Mouse (Mus musculus): ENCODE results near the gene Gapdhs. TPM values are rescaled to one million over a fixed set of nuclear protein-coding genes. Genes with fewer than 3 reads are reported as not detected.

Gene Gapdhs
- polyA plus RNA-seq, 1 experiment: 4,420 TPM

DNA sequence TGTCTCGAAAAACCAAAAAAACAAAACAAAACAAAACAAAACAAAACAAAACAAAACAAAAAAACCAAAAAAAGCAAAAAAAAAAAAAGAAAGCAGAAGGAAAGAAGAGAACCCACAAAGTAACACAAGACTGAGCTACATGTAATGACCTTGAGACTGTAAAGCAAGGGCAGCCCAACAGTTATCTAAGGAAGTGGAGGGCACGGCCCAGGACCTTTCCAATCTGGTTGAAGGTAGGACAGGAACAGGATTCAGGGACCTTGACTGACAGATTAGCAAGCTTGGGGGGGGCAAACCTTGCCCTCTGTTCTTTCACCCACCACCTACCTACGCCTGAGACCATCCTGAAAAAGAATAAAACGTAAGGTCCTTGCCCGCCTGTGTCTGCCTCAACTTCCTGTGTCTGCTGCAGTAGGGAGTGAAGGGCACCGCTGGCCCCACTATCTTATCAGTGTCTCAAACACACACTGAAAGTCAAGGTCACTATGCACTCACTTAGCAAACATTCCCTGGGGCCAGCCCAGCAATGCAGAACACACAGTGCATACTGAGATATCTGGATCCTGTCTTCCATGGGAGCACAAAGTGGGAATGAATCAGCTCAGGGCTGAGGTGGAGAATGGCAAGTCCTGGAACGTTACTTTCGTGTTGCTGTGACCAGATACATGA is 37.1 kb downstream of the Gapdhs start:
- 0 out of 2 replicates have a peak overlapping the region, but pooled peaks have one; percentile 40 for H3K27ac ChIP-seq (ENCODE audit: control insufficient read depth, insufficient read depth, low read depth, low read length)
- H3K4me1 ChIP-seq (ENCODE audit: control insufficient read depth, insufficient read depth, low read length): no peaks in the 10 kb centered on the region

DNA sequence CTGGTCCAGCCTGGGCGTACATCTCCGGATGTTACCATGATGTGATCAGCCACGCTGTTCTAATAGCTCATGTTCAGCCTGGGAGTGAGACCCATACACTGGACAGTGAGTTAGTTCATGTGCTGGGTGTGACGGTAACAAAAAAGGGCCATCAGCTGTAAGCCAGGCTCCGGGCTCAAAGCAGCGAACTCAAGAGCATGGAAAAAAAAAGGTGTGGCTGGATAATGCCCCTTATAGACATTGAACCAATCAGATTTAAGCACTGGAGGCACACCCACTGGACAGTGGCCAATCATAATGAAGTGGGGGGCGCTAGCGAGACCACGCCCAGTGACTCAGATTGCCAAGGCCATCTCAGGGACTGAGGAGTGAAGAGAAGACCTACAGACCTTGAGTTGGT is 44.9 kb downstream of the Gapdhs start, which contains the start of gene 2200002J24Rik:
2200002J24Rik (plus strand) TSS at position 338 of the 400 bp plus-strand sequence.
- H3K4me1 ChIP-seq (ENCODE audit: control insufficient read depth, insufficient read depth, low read length): peaks cover 5% of the 10 kb centered on the region
- no peak for TF ChIP-seq POLR2A (IDR thresholded peaks at IDR 0.05; ENCODE audit: control insufficient read depth, low read depth, low read length)
- TF ChIP-seq CTCF (IDR thresholded peaks at IDR 0.05; ENCODE audit: control insufficient read depth, insufficient read depth, insufficient replicate concordance, low read depth, low read length): no peak; the same call in 1 of the 2 replicates
- peak within 1 kb of the TSS; percentile 83 for H3K27ac ChIP-seq (ENCODE audit: control insufficient read depth, insufficient read depth, low read depth, low read length)
- no peaks in the 10 kb centered on the region for H3K36me3 ChIP-seq (ENCODE audit: control insufficient read depth, insufficient read depth, low read length)
- H3K4me3 ChIP-seq (ENCODE audit: control insufficient read depth, low read depth, low read length): peak within 1 kb of the TSS; percentile 84
- H3K27me3 ChIP-seq (ENCODE audit: control insufficient read depth, insufficient read depth, low read length): no peaks in the 10 kb centered on the region

More for the DNA sequence above, 37.1 kb downstream of the Gapdhs start:
- Histone ChIP-seq H3K27me3 (ENCODE audit: control insufficient read depth, insufficient read depth, low read length) (no peaks in the 10 kb centered on the region), H3K36me3 (ENCODE audit: control insufficient read depth, insufficient read depth, low read length) (no peaks in the 10 kb centered on the region), H3K4me3 (ENCODE audit: control insufficient read depth, low read depth, low read length) (no peak overlapping the region)
- no peak for TF ChIP-seq CTCF (IDR thresholded peaks at IDR 0.05; ENCODE audit: control insufficient read depth, insufficient read depth, insufficient replicate concordance, low read depth, low read length)
- no peak for TF ChIP-seq POLR2A (IDR thresholded peaks at IDR 0.05; ENCODE audit: control insufficient read depth, low read depth, low read length)

DNA sequence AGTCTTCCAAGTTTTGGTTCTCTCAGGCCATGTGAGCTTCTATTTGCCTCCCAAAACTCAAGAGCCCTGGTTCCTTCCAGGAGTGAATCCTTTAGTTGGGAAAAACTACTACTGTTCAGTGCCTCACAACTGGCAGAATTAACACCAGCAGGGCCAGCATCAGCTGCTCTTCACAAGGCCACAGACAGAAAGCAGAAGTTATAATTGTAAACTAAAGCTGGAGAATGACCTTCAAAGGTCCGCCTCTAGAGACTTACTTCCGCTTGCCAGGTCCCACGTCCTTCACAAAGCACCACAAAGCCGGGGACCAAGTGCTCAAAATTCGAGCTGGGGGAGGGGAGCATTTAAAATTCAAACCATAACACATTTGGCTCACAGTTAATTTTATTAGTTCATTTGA is 45.4 kb downstream of the Gapdhs start:
- TF ChIP-seq POLR2A (IDR thresholded peaks at IDR 0.05; ENCODE audit: control insufficient read depth, low read depth, low read length) (no peak), CTCF (IDR thresholded peaks at IDR 0.05; ENCODE audit: control insufficient read depth, insufficient read depth, insufficient replicate concordance, low read depth, low read length) (no peak)
- H3K27ac ChIP-seq (ENCODE audit: control insufficient read depth, insufficient read depth, low read depth, low read length): peak overlapping the region; percentile 35
- peaks cover 5% of the 10 kb centered on the region for H3K4me1 ChIP-seq (ENCODE audit: control insufficient read depth, insufficient read depth, low read length)
- H3K4me3 ChIP-seq (ENCODE audit: control insufficient read depth, low read depth, low read length): peak overlapping the region; percentile 84
- H3K36me3 ChIP-seq (ENCODE audit: control insufficient read depth, insufficient read depth, low read length): no peaks in the 10 kb centered on the region
- no peaks in the 10 kb centered on the region for H3K27me3 ChIP-seq (ENCODE audit: control insufficient read depth, insufficient read depth, low read length)

DNA sequence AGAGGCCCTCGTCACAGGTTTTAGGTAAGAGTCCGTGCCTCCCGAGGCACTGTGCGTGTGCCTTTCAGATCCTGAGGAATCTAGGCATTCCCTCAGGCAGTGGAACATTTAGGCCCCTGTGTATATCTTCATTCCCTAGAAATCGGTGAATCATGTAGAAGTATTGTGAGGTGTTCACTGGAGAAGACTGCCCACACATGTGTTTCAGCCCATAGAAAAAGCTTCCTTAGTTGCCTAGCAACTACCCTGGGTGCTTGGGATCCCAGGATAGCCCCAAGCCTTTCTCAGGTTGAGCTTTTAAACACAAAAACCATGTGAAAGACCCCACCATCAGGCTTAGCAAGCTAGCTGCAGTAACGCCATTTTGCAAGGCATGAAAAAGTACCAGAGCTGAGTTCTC is 55.2 kb downstream of the Gapdhs start:
- Histone ChIP-seq H3K4me3 (ENCODE audit: control insufficient read depth, low read depth, low read length) (no peak overlapping the region), H3K36me3 (ENCODE audit: control insufficient read depth, insufficient read depth, low read length) (no peaks in the 10 kb centered on the region), H3K4me1 (ENCODE audit: control insufficient read depth, insufficient read depth, low read length) (no peaks in the 10 kb centered on the region; the same call in 1 of the 2 replicates), H3K27ac (ENCODE audit: control insufficient read depth, insufficient read depth, low read depth, low read length) (no peak overlapping the region), H3K27me3 (ENCODE audit: control insufficient read depth, insufficient read depth, low read length) (no peaks in the 10 kb centered on the region)
- TF ChIP-seq CTCF (IDR thresholded peaks at IDR 0.05; ENCODE audit: control insufficient read depth, insufficient read depth, insufficient replicate concordance, low read depth, low read length) (no peak), POLR2A (IDR thresholded peaks at IDR 0.05; ENCODE audit: control insufficient read depth, low read depth, low read length) (no peak)

DNA sequence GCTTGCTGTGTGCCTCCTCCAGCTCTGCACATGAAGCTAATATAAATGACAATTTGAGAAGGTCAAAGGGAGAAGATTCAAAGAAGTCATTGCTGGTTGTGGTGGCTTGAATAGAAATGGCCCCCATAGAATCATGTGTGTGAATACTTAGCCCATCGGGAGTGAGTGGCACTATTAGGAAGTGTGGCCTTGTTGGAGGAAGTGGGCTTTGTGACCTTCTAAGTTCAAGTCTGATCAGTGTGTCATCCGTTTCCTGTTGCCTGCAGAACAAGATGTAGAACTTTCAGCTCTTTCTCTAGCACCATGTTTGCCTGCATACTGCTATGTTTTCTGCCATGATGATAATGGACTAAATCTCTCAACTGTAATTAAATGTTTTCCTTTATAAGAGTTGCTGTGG is 60.1 kb downstream of the Gapdhs start:
- no peaks in the 10 kb centered on the region for H3K36me3 ChIP-seq (ENCODE audit: control insufficient read depth, insufficient read depth, low read length)
- no peak overlapping the region for H3K4me3 ChIP-seq (ENCODE audit: control insufficient read depth, low read depth, low read length)
- H3K27ac ChIP-seq (ENCODE audit: control insufficient read depth, insufficient read depth, low read depth, low read length): no peak overlapping the region
- H3K4me1 ChIP-seq (ENCODE audit: control insufficient read depth, insufficient read depth, low read length): no peaks in the 10 kb centered on the region; the same call in 1 of the 2 replicates
- H3K27me3 ChIP-seq (ENCODE audit: control insufficient read depth, insufficient read depth, low read length): no peaks in the 10 kb centered on the region
- TF ChIP-seq POLR2A (IDR thresholded peaks at IDR 0.05; ENCODE audit: control insufficient read depth, low read depth, low read length) (no peak), CTCF (IDR thresholded peaks at IDR 0.05; ENCODE audit: control insufficient read depth, insufficient read depth, insufficient replicate concordance, low read depth, low read length) (no peak)

DNA sequence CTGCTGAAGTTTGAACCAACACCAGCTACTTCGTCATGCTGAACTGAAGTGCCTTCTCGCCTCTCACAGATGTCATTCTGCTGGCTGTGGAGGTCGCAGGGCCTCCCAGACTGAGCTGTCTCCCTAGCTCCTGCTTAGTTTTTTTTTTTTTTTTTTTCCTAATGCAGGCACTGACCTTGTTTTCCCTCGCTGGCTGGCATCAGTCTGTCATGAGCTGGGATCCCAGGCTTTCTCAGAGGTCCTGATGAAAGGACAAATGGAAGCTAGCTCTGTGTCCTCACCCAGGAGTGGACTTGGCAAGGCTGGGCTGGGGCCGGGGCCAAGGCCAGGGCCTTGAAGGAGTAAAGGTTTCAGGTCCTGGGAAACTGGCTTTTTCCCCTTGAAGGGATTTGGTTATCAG is 61.6 kb downstream of the Gapdhs start:
- TF ChIP-seq CTCF (IDR thresholded peaks at IDR 0.05; ENCODE audit: control insufficient read depth, insufficient read depth, insufficient replicate concordance, low read depth, low read length): no peak
- TF ChIP-seq POLR2A (IDR thresholded peaks at IDR 0.05; ENCODE audit: control insufficient read depth, low read depth, low read length): no peak
- H3K4me3 ChIP-seq (ENCODE audit: control insufficient read depth, low read depth, low read length): no peak overlapping the region
- H3K4me1 ChIP-seq (ENCODE audit: control insufficient read depth, insufficient read depth, low read length): no peaks in the 10 kb centered on the region
- no peak overlapping the region; the same call in 1 of the 2 replicates for H3K27ac ChIP-seq (ENCODE audit: control insufficient read depth, insufficient read depth, low read depth, low read length)
- H3K36me3 ChIP-seq (ENCODE audit: control insufficient read depth, insufficient read depth, low read length): no peaks in the 10 kb centered on the region
- no peaks in the 10 kb centered on the region for H3K27me3 ChIP-seq (ENCODE audit: control insufficient read depth, insufficient read depth, low read length)

Other genes with a start within 250 kb of the Gapdhs start
- gene Arhgap33, start 208.6 kb downstream of the Gapdhs start, polyA plus RNA-seq (2012; rRNA removed): 136 TPM in 2 replicates
- 74.3 and 82.9 TPM in 2 replicates for gene Hspb6, start 191.5 kb downstream of the Gapdhs start, polyA plus RNA-seq (2012; rRNA removed)
- gene Proser3, start 191.4 kb downstream of the Gapdhs start, polyA plus RNA-seq (2012; rRNA removed): 33.9 and 37.5 TPM in 2 replicates
- gene Lin37, start 183.8 kb downstream of the Gapdhs start, polyA plus RNA-seq (2012; rRNA removed): 39.9 and 47.0 TPM in 2 replicates
- gene U2af1l4, start 180.4 kb downstream of the Gapdhs start, polyA plus RNA-seq (2012; rRNA removed): 51.9 and 52.2 TPM in 2 replicates
- gene Gm49396, start 180.3 kb downstream of the Gapdhs start, polyA plus RNA-seq (2012; rRNA removed): 0.58 and 0.80 TPM in 2 replicates
- gene Psenen, start 180.1 kb downstream of the Gapdhs start, polyA plus RNA-seq (2012; rRNA removed): 147 and 167 TPM in 2 replicates
- 0.80 and 1.0 TPM in 2 replicates for gene Igflr1, start 178.3 kb downstream of the Gapdhs start, polyA plus RNA-seq (2012; rRNA removed)
- gene Kmt2b, start 155.0 kb downstream of the Gapdhs start, polyA plus RNA-seq (2012; rRNA removed): 56.1 and 61.0 TPM in 2 replicates
- gene Zbtb32, start 144.8 kb downstream of the Gapdhs start, polyA plus RNA-seq (2012; rRNA removed): 180 and 203 TPM in 2 replicates
- 6.5 TPM in 2 replicates for gene Upk1a, start 130.8 kb downstream of the Gapdhs start, polyA plus RNA-seq (2012; rRNA removed)
- gene Cox6b1, start 117.5 kb downstream of the Gapdhs start, polyA plus RNA-seq (2012; rRNA removed): 51.8 and 74.9 TPM in 2 replicates
- 7.9 and 8.4 TPM in 2 replicates for gene Etv2, start 107.8 kb downstream of the Gapdhs start, polyA plus RNA-seq (2012; rRNA removed)
- gene Rbm42, start 93.4 kb downstream of the Gapdhs start, polyA plus RNA-seq (2012; rRNA removed): 27.1 and 33.0 TPM in 2 replicates
- 21.1 and 22.4 TPM in 2 replicates for gene Haus5, start 78.7 kb downstream of the Gapdhs start, polyA plus RNA-seq (2012; rRNA removed)
- gene Pmis2, start 72.1 kb downstream of the Gapdhs start, polyA plus RNA-seq (2012; rRNA removed): 142 and 177 TPM in 2 replicates
- gene 2200002J24Rik, start 44.8 kb downstream of the Gapdhs start, polyA plus RNA-seq (2012; rRNA removed): 88.8 and 103 TPM in 2 replicates
- 2.7 TPM in 2 replicates for gene Atp4a, start 31.5 kb downstream of the Gapdhs start, polyA plus RNA-seq (2012; rRNA removed)
- gene Tmem147, start 14.1 kb downstream of the Gapdhs start, polyA plus RNA-seq (2012; rRNA removed): 161 and 171 TPM in 2 replicates
- gene Sbsn, start 7.8 kb upstream of the Gapdhs start, polyA plus RNA-seq (2012; rRNA removed): 4.6 and 4.7 TPM in 2 replicates
- gene Dmkn, start 20.1 kb upstream of the Gapdhs start, polyA plus RNA-seq (2012; rRNA removed): 7.1 and 9.2 TPM in 2 replicates
- 0.41 TPM in 1 of 2 replicates, not detected in the other for gene Krtdap, start 44.2 kb upstream of the Gapdhs start, polyA plus RNA-seq (2012; rRNA removed)
- 0.09 and 0.14 TPM in 2 replicates for gene Ffar2, start 80.1 kb upstream of the Gapdhs start, polyA plus RNA-seq (2012; rRNA removed)
- not detected in 2 replicates for gene Ffar3, start 112.5 kb upstream of the Gapdhs start, polyA plus RNA-seq (2012; rRNA removed)
- gene Ffar1, start 117.9 kb upstream of the Gapdhs start, polyA plus RNA-seq (2012; rRNA removed): 0.55 and 0.62 TPM in 2 replicates
- 0.08 and 0.41 TPM in 2 replicates for gene Cd22, start 136.7 kb upstream of the Gapdhs start, polyA plus RNA-seq (2012; rRNA removed)
- gene Mag, start 171.2 kb upstream of the Gapdhs start, polyA plus RNA-seq (2012; rRNA removed): 18.2 and 21.3 TPM in 2 replicates
- 0.38 and 1.5 TPM in 2 replicates for gene Hamp2, start 181.0 kb upstream of the Gapdhs start, polyA plus RNA-seq (2012; rRNA removed)
- not detected in 2 replicates for gene Hamp, start 200.4 kb upstream of the Gapdhs start, polyA plus RNA-seq (2012; rRNA removed)
- gene Usf2, start 213.1 kb upstream of the Gapdhs start, polyA plus RNA-seq (2012; rRNA removed): 27.0 and 31.3 TPM in 2 replicates
- 24.4 and 30.2 TPM in 2 replicates for gene Lsr, start 229.8 kb upstream of the Gapdhs start, polyA plus RNA-seq (2012; rRNA removed)
- gene Fam187b, start 230.1 kb upstream of the Gapdhs start, polyA plus RNA-seq (2012; rRNA removed): 524 and 525 TPM in 2 replicates